ENCODE assay signal across 8 mouse cellular contexts in genomic region chr15:77800511-77800910, GRCm38 (mm10). TPM values are rescaled to one million over a fixed set of nuclear protein-coding genes. Genes with fewer than 3 reads are reported as not detected.
A peak's percentile ranks its signal among the peaks of the same experiment; 100 is the strongest.
DNase-seq lines count a peak whose midpoint lies in the region; ATAC-seq and TF ChIP-seq lines count a peak whose summit lies in the region.

No protein-coding gene starts in this region.

- H3K4me3 ChIP-seq in forebrain, embryonic 12.5 days (replicated peaks): no peak overlapping the region
- no peak overlapping the region for H3K4me3 ChIP-seq in forebrain, embryonic 16.5 days (replicated peaks; ENCODE audit: low read length)
- no peak overlapping the region for H3K4me3 ChIP-seq in C2C12 (ENCODE audit: insufficient read depth, poor library complexity, severe bottlenecking)
- no peak overlapping the region for H3K4me3 ChIP-seq in heart, embryonic 12.5 days
- H3K4me3 ChIP-seq in kidney, embryonic 16.5 days (ENCODE audit: low read length): no peak overlapping the region
- no peak overlapping the region for H3K4me3 ChIP-seq in thymus, adult 2 months (ENCODE audit: control insufficient read depth, insufficient read depth, low read length)

- peak overlapping the region; percentile 43 for H3ac ChIP-seq in C2C12 (ENCODE audit: control insufficient read depth, insufficient read length, low read depth)

- TF ChIP-seq POLR2A in thymus, adult 2 months (IDR thresholded peaks at IDR 0.05; ENCODE audit: control insufficient read depth, extremely low read depth, insufficient read depth, low read length, poor library complexity): no peak

- no peak for ATAC-seq in forebrain, embryonic 12.5 days (ENCODE audit: low FRiP score)
- ATAC-seq in forebrain, embryonic 16.5 days: no peak
- ATAC-seq in heart, embryonic 12.5 days (ENCODE audit: insufficient number of reproducible peaks, low FRiP score): peak; percentile 44
- ATAC-seq in kidney, embryonic 16.5 days (ENCODE audit: low FRiP score, low TSS enrichment): peak; percentile 50

- H3K4me1 ChIP-seq in forebrain, embryonic 12.5 days: peaks cover 19% of the 10 kb centered on the region
- H3K4me1 ChIP-seq in forebrain, embryonic 16.5 days (replicated peaks; ENCODE audit: control insufficient read depth, insufficient read depth, low read length): peaks cover 6% of the 10 kb centered on the region
- peaks cover 98% of the 10 kb centered on the region for H3K4me1 ChIP-seq in heart, embryonic 12.5 days (replicated peaks)
- H3K4me1 ChIP-seq in kidney, embryonic 16.5 days (ENCODE audit: insufficient read depth, low read length): peaks cover 47% of the 10 kb centered on the region
- peaks cover 84% of the 10 kb centered on the region for H3K4me1 ChIP-seq in thymus, adult 2 months (replicated peaks; ENCODE audit: control insufficient read depth, insufficient read depth, low read length)

- 0 out of 2 replicates have a peak overlapping the region, but pooled peaks have one; percentile 78 for H3K27ac ChIP-seq in forebrain, embryonic 12.5 days
- no peak overlapping the region for H3K27ac ChIP-seq in forebrain, embryonic 16.5 days (ENCODE audit: low read length)
- H3K27ac ChIP-seq in heart, embryonic 12.5 days (ENCODE audit: poor library complexity, severe bottlenecking): peak overlapping the region; percentile 100
- H3K27ac ChIP-seq in kidney, embryonic 16.5 days (ENCODE audit: low read length): peak overlapping the region; percentile 99
- peak overlapping the region; percentile 97 for H3K27ac ChIP-seq in thymus, adult 2 months (ENCODE audit: control insufficient read depth, insufficient read depth, low read length)

- H3K36me3 ChIP-seq in forebrain, embryonic 12.5 days (replicated peaks): peaks cover 26% of the 10 kb centered on the region
- H3K36me3 ChIP-seq in forebrain, embryonic 16.5 days (ENCODE audit: control insufficient read depth, insufficient read depth): no peaks in the 10 kb centered on the region
- peaks cover 83% of the 10 kb centered on the region for H3K36me3 ChIP-seq in C2C12 (ENCODE audit: control insufficient read depth, insufficient read depth)
- peaks cover 62% of the 10 kb centered on the region for H3K36me3 ChIP-seq in heart, embryonic 12.5 days
- peaks cover 46% of the 10 kb centered on the region for H3K36me3 ChIP-seq in kidney, embryonic 16.5 days (ENCODE audit: insufficient read depth, low read length)
- H3K36me3 ChIP-seq in thymus, adult 2 months (ENCODE audit: control insufficient read depth, insufficient read depth, low read length): peaks cover 26% of the 10 kb centered on the region

- no peaks in the 10 kb centered on the region for H3K27me3 ChIP-seq in forebrain, embryonic 12.5 days
- no peaks in the 10 kb centered on the region for H3K27me3 ChIP-seq in forebrain, embryonic 16.5 days (replicated peaks; ENCODE audit: control insufficient read depth, insufficient read depth, low read length)
- H3K27me3 ChIP-seq in C2C12 (ENCODE audit: control insufficient read depth, insufficient read depth, insufficient read length): no peaks in the 10 kb centered on the region
- H3K27me3 ChIP-seq in heart, embryonic 12.5 days (replicated peaks): no peaks in the 10 kb centered on the region
- H3K27me3 ChIP-seq in kidney, embryonic 16.5 days (ENCODE audit: insufficient read depth, low read length): no peaks in the 10 kb centered on the region
- no peaks in the 10 kb centered on the region for H3K27me3 ChIP-seq in thymus, adult 2 months (ENCODE audit: control insufficient read depth, insufficient read depth, low read length)

- no peak overlapping the region for H3K4me2 ChIP-seq in forebrain, embryonic 12.5 days
- no peak overlapping the region for H3K4me2 ChIP-seq in forebrain, embryonic 16.5 days (ENCODE audit: low read length)
- no peak overlapping the region for H3K4me2 ChIP-seq in heart, embryonic 12.5 days
- H3K4me2 ChIP-seq in kidney, embryonic 16.5 days (replicated peaks; ENCODE audit: low read depth, low read length): no peak overlapping the region

- peak; percentile 90 for DNase-seq in adrenal gland, postnatal 14 days
- DNase-seq in lung, postnatal 14 days: peak; percentile 68
- DNase-seq in thymus, adult 2 months: peak; percentile 76

- TF ChIP-seq CTCF in C2C12 (IDR thresholded peaks at IDR 0.05; ENCODE audit: control insufficient read depth, insufficient read depth, insufficient read length): no peak
- TF ChIP-seq CTCF in thymus, adult 2 months (IDR thresholded peaks at IDR 0.05; ENCODE audit: borderline replicate concordance, control insufficient read depth, extremely low read depth, insufficient read depth, low read length, poor library complexity): no peak

- peaks cover 90% of the 10 kb centered on the region for H3K79me3 ChIP-seq in C2C12 (ENCODE audit: low read depth)

- H3K79me2 ChIP-seq in C2C12 (ENCODE audit: control insufficient read depth, insufficient read depth): peaks cover 100% of the 10 kb centered on the region

- no peaks in the 10 kb centered on the region for H3K9me3 ChIP-seq in forebrain, embryonic 12.5 days
- H3K9me3 ChIP-seq in forebrain, embryonic 16.5 days (ENCODE audit: control insufficient read depth, low read length): no peaks in the 10 kb centered on the region
- H3K9me3 ChIP-seq in heart, embryonic 12.5 days (replicated peaks): no peaks in the 10 kb centered on the region
- no peaks in the 10 kb centered on the region for H3K9me3 ChIP-seq in kidney, embryonic 16.5 days (ENCODE audit: low read length)

- H3K9ac ChIP-seq in forebrain, embryonic 12.5 days: no peak overlapping the region
- no peak overlapping the region for H3K9ac ChIP-seq in forebrain, embryonic 16.5 days (replicated peaks; ENCODE audit: low read depth, low read length)
- H3K9ac ChIP-seq in heart, embryonic 12.5 days: peak overlapping the region; percentile 64
- peak overlapping the region; percentile 5 for H3K9ac ChIP-seq in kidney, embryonic 16.5 days (replicated peaks; ENCODE audit: low read length)

TF ChIP-seq in C2C12, 6 proteins besides CTCF, POLR2A, EP300 and RAD21:
- TF ChIP-seq CEBPB (IDR thresholded peaks at IDR 0.05; ENCODE audit: low read depth): peak; percentile 7
- TF ChIP-seq MYOD1 (IDR thresholded peaks at IDR 0.05; ENCODE audit: control insufficient read depth, insufficient read length, low read depth): peak; percentile 87
- TF ChIP-seq FOSL1 (IDR thresholded peaks at IDR 0.05; ENCODE audit: insufficient read depth, low read length, poor library complexity, severe bottlenecking): peak; percentile 1
- no peak for TF ChIP-seq MYOG (IDR thresholded peaks at IDR 0.05; ENCODE audit: control insufficient read depth, extremely low read depth, insufficient read length)
- TF ChIP-seq USF1 (IDR thresholded peaks at IDR 0.05; ENCODE audit: low read depth): no peak
- TF ChIP-seq MAX (IDR thresholded peaks at IDR 0.05): peak; percentile 91
TF ChIP-seq in C2C12: peak in this region for 4.

RNA-seq across cellular contexts. Expression of gene Myh9, which starts 41.5 kb away (rescaled TPM):
- 24.6 and 27.6 TPM in 2 replicates for polyA plus RNA-seq in forebrain, embryonic 12.5 days (2016; fragmentation: Nextera tagmentation; extraction: Ambion mirVana)
- 12.2 and 13.6 TPM in 2 replicates for polyA plus RNA-seq in forebrain, embryonic 16.5 days (2015; fragmentation: Nextera tagmentation; extraction: Ambion mirVana)
- polyA plus RNA-seq in C2C12 (2012; fragmentation: generic; extraction: Trizol): 580 TPM
- total RNA-seq in adrenal gland, postnatal 14 days (2021): 280 and 301 TPM in 2 replicates
- polyA plus RNA-seq in heart, embryonic 12.5 days (2016; fragmentation: Nextera tagmentation; extraction: Ambion mirVana): 41.9 and 42.0 TPM in 2 replicates
- polyA plus RNA-seq in kidney, embryonic 16.5 days (2015; fragmentation: Nextera tagmentation; extraction: Ambion mirVana): 55.4 and 64.5 TPM in 2 replicates
- 167 and 193 TPM in 2 replicates for polyA plus RNA-seq in thymus, adult 2 months (2012; rRNA removed)

RNA-seq across cellular contexts. Expression of gene Apol8, which starts 43.7 kb away (rescaled TPM):
- 0.24 and 0.46 TPM in 2 replicates for polyA plus RNA-seq in forebrain, embryonic 12.5 days (2016; fragmentation: Nextera tagmentation; extraction: Ambion mirVana)
- 0.22 TPM in 1 of 2 replicates, not detected in the other for polyA plus RNA-seq in forebrain, embryonic 16.5 days (2015; fragmentation: Nextera tagmentation; extraction: Ambion mirVana)
- 0.46 TPM for polyA plus RNA-seq in C2C12 (2012; fragmentation: generic; extraction: Trizol)
- 0.30 and 1.7 TPM in 2 replicates for total RNA-seq in adrenal gland, postnatal 14 days (2021)
- 0.65 and 0.74 TPM in 2 replicates for polyA plus RNA-seq in heart, embryonic 12.5 days (2016; fragmentation: Nextera tagmentation; extraction: Ambion mirVana)
- 0.19 and 0.21 TPM in 2 replicates for polyA plus RNA-seq in kidney, embryonic 16.5 days (2015; fragmentation: Nextera tagmentation; extraction: Ambion mirVana)
- 0.08 and 0.11 TPM in 2 replicates for polyA plus RNA-seq in thymus, adult 2 months (2012; rRNA removed)

Comparison
In these comparisons a context has a peak if more than half of its experiments do, and no peak if none do; other contexts are left out.
1. ATAC-seq: peak in heart, embryonic 12.5 days (single experiment) and kidney, embryonic 16.5 days (single experiment); none in forebrain, embryonic 12.5 days (single experiment) and forebrain, embryonic 16.5 days (single experiment).
2. H3K9ac ChIP-seq: peak in heart, embryonic 12.5 days (single experiment) and kidney, embryonic 16.5 days (single experiment); none in forebrain, embryonic 12.5 days (single experiment) and forebrain, embryonic 16.5 days (single experiment).
3. Peak in every context shown above with its lines, with median percentiles within 50 percentile points of each other: DNase-seq.